Mouse (Mus musculus): Measurements from ENCODE around the gene Slc41a3.

DNA sequence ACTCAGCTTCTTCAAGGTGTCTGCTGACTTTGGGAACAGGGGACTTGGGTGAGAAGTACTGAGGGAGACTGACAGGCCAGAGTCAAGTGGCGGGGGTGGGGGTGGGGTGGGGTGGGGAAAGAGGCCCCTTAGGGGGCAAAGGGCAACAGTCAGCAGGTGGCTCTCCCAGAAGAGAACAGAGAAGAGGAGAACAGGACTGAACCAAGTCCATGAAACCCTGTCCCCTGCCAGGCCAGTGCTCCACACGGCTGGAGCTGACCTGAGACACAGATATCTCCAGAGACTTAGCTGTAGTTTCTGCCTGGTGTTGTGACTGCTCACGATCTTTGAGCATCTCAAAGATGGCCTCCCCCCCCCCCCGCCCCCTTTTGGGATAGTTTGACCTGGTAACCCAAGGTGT, 44.8 kb downstream of the Slc41a3 start:
- TF ChIP-seq MEF2A (IDR thresholded peaks at IDR 0.05; ENCODE audit: borderline replicate concordance, low read depth, low read length) (no peak), ETS1 (conservative IDR thresholded peaks at IDR 0.05; ENCODE audit: low read depth, low read length) (no peak), JUN (IDR thresholded peaks at IDR 0.05; ENCODE audit: insufficient read depth, low read depth, low read length) (no peak), POLR2A (IDR thresholded peaks at IDR 0.05; ENCODE audit: low read depth, low read length) (no peak), RAD21 (IDR thresholded peaks at IDR 0.05; ENCODE audit: low read depth, low read length) (no peak), CTCF (conservative IDR thresholded peaks at IDR 0.05 in 1 of 2, IDR thresholded peaks at IDR 0.05 in 1 of 2; ENCODE audit: low read depth in 2 of 2, low read length in 2 of 2) (no peak), USF1 (IDR thresholded peaks at IDR 0.05; ENCODE audit: low read depth, low read length) (no peak), ZNF384 (IDR thresholded peaks at IDR 0.05; ENCODE audit: low read depth, low read length) (no peak), E2F4 (IDR thresholded peaks at IDR 0.05; ENCODE audit: insufficient replicate concordance, low read depth, low read length) (no peak), HCFC1 (IDR thresholded peaks at IDR 0.05; ENCODE audit: low read depth, low read length) (no peak), EP300 (IDR thresholded peaks at IDR 0.05; ENCODE audit: low read length) (no peak), SMC3 (IDR thresholded peaks at IDR 0.05; ENCODE audit: low read depth, low read length) (no peak), TBP (conservative IDR thresholded peaks at IDR 0.05; ENCODE audit: low read depth, low read length) (no peak)

Measured in CH12.LX (cell line).